Mouse (Mus musculus) ES-Bruce4 (cell line): ENCODE data around the gene Cox5a. TPM values are rescaled to one million over a fixed set of nuclear protein-coding genes. Genes with fewer than 3 reads are reported as not detected.

Experiments used
- H3K27ac ChIP-seq: 2 replicates; pipeline ENCODE4 v1.5.1; 2012; ENCODE audit warnings: low read length, inconsistent platforms; ENCODE audit not compliant: insufficient read depth
- H3K27me3 ChIP-seq: 2 replicates; pipeline ENCODE4 v1.6.1; 2012; ENCODE audit warnings: mild to moderate bottlenecking, low read length, inconsistent platforms; ENCODE audit not compliant: control insufficient read depth, poor library complexity, insufficient read depth, severe bottlenecking
- H3K36me3 ChIP-seq: 2 replicates; pipeline ENCODE4 v1.6.1; 2012; ENCODE audit warnings: inconsistent platforms, mild to moderate bottlenecking, low read length, moderate library complexity; ENCODE audit not compliant: control insufficient read depth, poor library complexity, insufficient read depth, severe bottlenecking
- H3K4me1 ChIP-seq: one replicate; pipeline ENCODE4 v1.8.1; 2011; ENCODE audit warnings: low read length; ENCODE audit not compliant: control insufficient read depth, insufficient read depth
- H3K4me3 ChIP-seq: 2 replicates; pipeline ENCODE4 v1.5.1; 2011; ENCODE audit warnings: low read depth, mild to moderate bottlenecking, low read length
- H3K9ac ChIP-seq: 2 replicates; pipeline ENCODE4 v1.6.1; 2012; ENCODE audit warnings: low read depth, mild to moderate bottlenecking, inconsistent platforms; ENCODE audit not compliant: poor library complexity, severe bottlenecking
- H3K9me3 ChIP-seq: replicated peaks from 2 replicates; pipeline ENCODE4 v1.6.1; 2012; ENCODE audit warnings: mild to moderate bottlenecking, low read length, inconsistent platforms; ENCODE audit not compliant: control insufficient read depth, poor library complexity, insufficient read depth, severe bottlenecking
- CTCF ChIP-seq: IDR thresholded peaks from one replicate; pipeline ENCODE4 v1.8.1; 2011; ENCODE audit warnings: low read depth, low read length
- EP300 ChIP-seq: IDR thresholded peaks from 2 replicates; pipeline ENCODE4 v1.6.1; 2011; ENCODE audit warnings: low read depth, low read length; ENCODE audit not compliant: insufficient read depth
- POLR2A ChIP-seq: IDR thresholded peaks from one replicate; pipeline ENCODE4 v1.8.1; 2011; ENCODE audit warnings: low read length; ENCODE audit not compliant: insufficient read depth
- polyA plus RNA-seq: library from polyadenylated mRNA; stranded (reverse); fragments of >200 nt; gene quantifications from 2 replicates; pipeline ENCODE4 v1.2.4, GENCODE M21; 2011; ENCODE audit warnings: low read depth; ENCODE audit not compliant: missing spikeins, insufficient read depth, insufficient read length

The Cox5a gene
- polyA plus RNA-seq, 1 experiment, result 512 TPM

GRCm38 (mm10) chr9:57554753-57555152 is 33.7 kb downstream of the Cox5a start:
- H3K36me3 ChIP-seq, result no peaks in the 10 kb centered on the region
- no peak overlapping the region for H3K27ac ChIP-seq
- H3K4me3 ChIP-seq, result no peak overlapping the region
- peaks cover 5% of the 10 kb centered on the region for H3K4me1 ChIP-seq
- H3K9me3 ChIP-seq, result no peaks in the 10 kb centered on the region
- H3K27me3 ChIP-seq, result no peaks in the 10 kb centered on the region
- H3K9ac ChIP-seq, result no peak overlapping the region
- no peak for TF ChIP-seq EP300
- TF ChIP-seq POLR2A, result no peak
- TF ChIP-seq CTCF, result no peak

- no peaks in the 10 kb centered on the region for H3K27me3 ChIP-seq
- no peaks in the 10 kb centered on the region for H3K36me3 ChIP-seq
- no peaks in the 10 kb centered on the region for H3K9me3 ChIP-seq
- peaks cover 5% of the 10 kb centered on the region for H3K4me1 ChIP-seq
- H3K4me3 ChIP-seq, result no peak overlapping the region
- no peak overlapping the region for H3K9ac ChIP-seq
- TF ChIP-seq POLR2A (no peak), EP300 (no peak), CTCF (no peak)
- no peak overlapping the region for H3K27ac ChIP-seq
These were observed 36.1 kb downstream of the Cox5a start for GRCm38 (mm10) chr9:57557215-57557614.

- Histone ChIP-seq H3K36me3 (no peaks in the 10 kb centered on the region), H3K9ac (no peak overlapping the region), H3K27me3 (no peaks in the 10 kb centered on the region), H3K4me1 (peaks cover under 1% of the 10 kb centered on the region), H3K9me3 (no peaks in the 10 kb centered on the region), H3K4me3 (no peak overlapping the region), H3K27ac (no peak overlapping the region)
- TF ChIP-seq POLR2A, result no peak
These were observed 37.6 kb downstream of the Cox5a start for GRCm38 (mm10) chr9:57558625-57559024.

- no peaks in the 10 kb centered on the region for H3K4me1 ChIP-seq
- no peak overlapping the region for H3K9ac ChIP-seq
- H3K9me3 ChIP-seq, result no peaks in the 10 kb centered on the region
- H3K4me3 ChIP-seq, result no peak overlapping the region
- H3K27me3 ChIP-seq, result no peaks in the 10 kb centered on the region
- H3K27ac ChIP-seq, result no peak overlapping the region
- TF ChIP-seq POLR2A (no peak), CTCF (no peak), EP300 (no peak)
- no peaks in the 10 kb centered on the region for H3K36me3 ChIP-seq
These were observed 38.5 kb downstream of the Cox5a start for GRCm38 (mm10) chr9:57559568-57559967.

GRCm38 (mm10) chr9:57560263-57560662 is 39.2 kb downstream of the Cox5a start:
- Histone ChIP-seq H3K4me3 (peak overlapping the region; percentile 86), H3K4me1 (no peaks in the 10 kb centered on the region), H3K36me3 (no peaks in the 10 kb centered on the region), H3K27me3 (no peaks in the 10 kb centered on the region), H3K27ac (no peak overlapping the region), H3K9me3 (no peaks in the 10 kb centered on the region), H3K9ac (no peak overlapping the region)
- TF ChIP-seq CTCF (no peak), POLR2A (no peak), EP300 (no peak)

GRCm38 (mm10) chr9:57560861-57561710 is 40.0 kb downstream of the Cox5a start, which contains the start of gene Scamp2:
TSS of gene Scamp2 (plus strand) at chr9:57560943.
- Histone ChIP-seq H3K4me3 (peak within 1 kb of the TSS; percentile 86), H3K36me3 (no peaks in the 10 kb centered on the region), H3K9me3 (no peaks in the 10 kb centered on the region), H3K9ac (peak within 1 kb of the TSS; percentile 46), H3K27me3 (no peaks in the 10 kb centered on the region), H3K4me1 (no peaks in the 10 kb centered on the region), H3K27ac (no peak within 1 kb of the TSS)
- TF ChIP-seq CTCF, result no peak
- 0 out of 2 replicates have a peak, but pooled peaks have one; percentile 43 for TF ChIP-seq EP300
- TF ChIP-seq POLR2A, result peak; percentile 64
